Mouse (Mus musculus) left cerebral cortex, adult 11 months (tissue): ENCODE data around the gene Cdk18.

Source experiments
- DNase-seq: peaks from one replicate; pipeline ENCODE4 v3.0.0; 2022; ENCODE audit warnings: low spot score

Gene Cdk18

DNA sequence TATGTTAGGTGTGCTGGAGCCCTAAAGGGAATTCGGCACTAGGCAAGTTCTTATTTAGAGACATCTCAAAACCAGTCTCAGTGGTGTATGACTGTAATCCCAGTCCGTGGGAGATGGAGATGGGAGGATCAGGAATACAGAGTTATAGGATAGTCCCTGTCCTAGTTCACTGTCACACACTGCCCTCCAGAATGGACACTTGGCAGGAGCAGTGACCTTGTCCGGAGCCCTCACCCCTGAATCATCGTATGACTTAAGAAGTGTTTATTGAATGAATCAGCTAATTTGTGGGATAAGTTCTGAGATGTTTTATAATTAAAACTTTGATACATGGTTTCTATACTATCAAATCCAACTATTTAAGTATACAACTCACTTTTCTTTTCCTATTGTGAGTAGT lies 76.4 kb downstream of the Cdk18 start:
- no peak for DNase-seq
